Mouse (Mus musculus): ENCODE measurements around the gene Tnfrsf8. TPM values are rescaled to one million over a fixed set of nuclear protein-coding genes. Genes with fewer than 3 reads are reported as not detected.

Tnfrsf8 gene
- polyA plus RNA-seq, 1 experiment from 2014 or later: not detected

GRCm38 (mm10) chr4:145267631-145268110, 47.3 kb downstream of the Tnfrsf8 start:
- no peak overlapping the region for H3K4me3 ChIP-seq (ENCODE audit: control insufficient read depth in 1 of 2, insufficient read depth in 1 of 2, low read depth in 1 of 2, low read length in 2 of 2)
- no peaks in the 10 kb centered on the region for H3K4me1 ChIP-seq (ENCODE audit: control insufficient read depth in 2 of 2, insufficient read depth in 2 of 2, low read length in 2 of 2)

GRCm38 (mm10) chr4:145266505-145266904, 48.5 kb downstream of the Tnfrsf8 start:
- Histone ChIP-seq H3K36me3 (ENCODE audit: control insufficient read depth, insufficient read depth, low read length) (no peaks in the 10 kb centered on the region), H3K4me1 (ENCODE audit: control insufficient read depth in 2 of 2, insufficient read depth in 2 of 2, low read length in 2 of 2) (no peaks in the 10 kb centered on the region), H3K4me3 (ENCODE audit: control insufficient read depth in 1 of 2, insufficient read depth in 1 of 2, low read depth in 1 of 2, low read length in 2 of 2) (no peak overlapping the region), H3K4me2 (ENCODE audit: low read length) (no peak overlapping the region), H3K9me3 (ENCODE audit: control insufficient read depth, low read length) (no peaks in the 10 kb centered on the region), H3K27me3 (ENCODE audit: control insufficient read depth, insufficient read depth, low read length) (no peaks in the 10 kb centered on the region), H3K27ac (replicated peaks in 1 of 2; ENCODE audit: control insufficient read depth in 1 of 2, insufficient read depth in 1 of 2, low read depth in 2 of 2, low read length in 2 of 2) (no peak overlapping the region), H3K9ac (ENCODE audit: low read length) (no peak overlapping the region)
- no peak for ATAC-seq (ENCODE audit: insufficient number of reproducible peaks, insufficient read depth, low FRiP score, low read depth)
- WGBS: 73% methylated on average over 4 of the region's 4 CpGs

More at GRCm38 (mm10) chr4:145267631-145268110, 47.3 kb downstream of the Tnfrsf8 start:
- no peaks in the 10 kb centered on the region for H3K9me3 ChIP-seq (ENCODE audit: control insufficient read depth, low read length)
- WGBS: 66% methylated on average over 4 of the region's 4 CpGs
- H3K36me3 ChIP-seq (ENCODE audit: control insufficient read depth, insufficient read depth, low read length): no peaks in the 10 kb centered on the region
- H3K27ac ChIP-seq (replicated peaks in 1 of 2; ENCODE audit: control insufficient read depth in 1 of 2, insufficient read depth in 1 of 2, low read depth in 2 of 2, low read length in 2 of 2): no peak overlapping the region
- H3K9ac ChIP-seq (ENCODE audit: low read length): no peak overlapping the region
- no peak for ATAC-seq (ENCODE audit: insufficient number of reproducible peaks, insufficient read depth, low FRiP score, low read depth)
- H3K27me3 ChIP-seq (ENCODE audit: control insufficient read depth, insufficient read depth, low read length): no peaks in the 10 kb centered on the region
- H3K4me2 ChIP-seq (ENCODE audit: low read length): no peak overlapping the region

DNA sequence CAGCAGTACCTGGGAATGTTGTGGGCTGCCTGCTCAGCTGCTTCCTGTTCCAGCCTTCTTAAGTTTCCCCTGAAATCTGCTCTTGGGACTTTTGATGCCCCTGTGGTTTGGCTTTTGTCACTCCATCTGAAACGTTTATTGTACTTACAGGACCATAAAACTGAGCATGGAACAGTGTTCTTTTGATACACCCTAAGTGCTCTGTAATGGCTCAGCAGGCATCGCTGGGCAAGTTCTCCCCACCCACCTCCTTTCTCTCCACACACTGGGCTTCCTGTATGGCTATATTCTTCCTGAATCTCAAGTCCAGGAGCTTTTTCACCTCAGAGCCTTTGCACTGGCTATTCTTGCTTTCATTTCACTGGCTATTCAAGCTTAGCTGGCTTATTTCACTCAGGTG, 50.2 kb downstream of the Tnfrsf8 start:
- 30% methylated on average over 2 of the region's 2 CpGs for WGBS
- ATAC-seq (ENCODE audit: insufficient number of reproducible peaks, insufficient read depth, low FRiP score, low read depth): no peak
- H3K36me3 ChIP-seq (ENCODE audit: control insufficient read depth, insufficient read depth, low read length): no peaks in the 10 kb centered on the region
- no peaks in the 10 kb centered on the region for H3K9me3 ChIP-seq (ENCODE audit: control insufficient read depth, low read length)
- no peak overlapping the region for H3K4me2 ChIP-seq (ENCODE audit: low read length)
- no peaks in the 10 kb centered on the region for H3K27me3 ChIP-seq (ENCODE audit: control insufficient read depth, insufficient read depth, low read length)
- no peak overlapping the region for H3K4me3 ChIP-seq (ENCODE audit: control insufficient read depth in 1 of 2, insufficient read depth in 1 of 2, low read depth in 1 of 2, low read length in 2 of 2)
- H3K9ac ChIP-seq (ENCODE audit: low read length): no peak overlapping the region
- H3K27ac ChIP-seq (replicated peaks in 1 of 2; ENCODE audit: control insufficient read depth in 1 of 2, insufficient read depth in 1 of 2, low read depth in 2 of 2, low read length in 2 of 2): no peak overlapping the region
- no peaks in the 10 kb centered on the region for H3K4me1 ChIP-seq (ENCODE audit: control insufficient read depth in 2 of 2, insufficient read depth in 2 of 2, low read length in 2 of 2)

DNA sequence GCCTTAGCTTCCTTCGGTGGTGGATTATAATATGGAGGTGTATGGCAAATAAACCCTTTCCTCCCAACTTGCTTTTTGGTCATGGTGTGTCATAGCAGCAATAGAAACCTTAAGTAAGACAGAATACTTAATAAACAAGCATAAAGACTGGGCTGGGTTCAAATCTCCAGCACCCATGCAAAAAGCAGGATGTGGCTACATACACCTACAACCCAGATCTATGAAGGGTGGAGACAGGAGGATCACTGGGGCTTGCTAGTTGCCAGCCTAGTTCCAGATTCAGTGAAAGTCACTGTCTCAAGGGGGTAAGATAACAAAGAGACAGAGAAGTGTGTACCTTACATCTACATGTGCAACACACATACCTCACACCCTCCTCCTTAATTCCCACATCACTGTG, 51.4 kb downstream of the Tnfrsf8 start:
- Histone ChIP-seq H3K4me3 (ENCODE audit: control insufficient read depth in 1 of 2, insufficient read depth in 1 of 2, low read depth in 1 of 2, low read length in 2 of 2) (no peak overlapping the region), H3K4me2 (ENCODE audit: low read length) (no peak overlapping the region), H3K9me3 (ENCODE audit: control insufficient read depth, low read length) (no peaks in the 10 kb centered on the region), H3K36me3 (ENCODE audit: control insufficient read depth, insufficient read depth, low read length) (no peaks in the 10 kb centered on the region), H3K27ac (replicated peaks in 1 of 2; ENCODE audit: control insufficient read depth in 1 of 2, insufficient read depth in 1 of 2, low read depth in 2 of 2, low read length in 2 of 2) (no peak overlapping the region), H3K9ac (ENCODE audit: low read length) (no peak overlapping the region), H3K27me3 (ENCODE audit: control insufficient read depth, insufficient read depth, low read length) (no peaks in the 10 kb centered on the region), H3K4me1 (ENCODE audit: control insufficient read depth in 2 of 2, insufficient read depth in 2 of 2, low read length in 2 of 2) (no peaks in the 10 kb centered on the region)
- 94% methylated on average over 1 of the region's 1 CpGs for WGBS
- ATAC-seq (ENCODE audit: insufficient number of reproducible peaks, insufficient read depth, low FRiP score, low read depth): no peak

DNA sequence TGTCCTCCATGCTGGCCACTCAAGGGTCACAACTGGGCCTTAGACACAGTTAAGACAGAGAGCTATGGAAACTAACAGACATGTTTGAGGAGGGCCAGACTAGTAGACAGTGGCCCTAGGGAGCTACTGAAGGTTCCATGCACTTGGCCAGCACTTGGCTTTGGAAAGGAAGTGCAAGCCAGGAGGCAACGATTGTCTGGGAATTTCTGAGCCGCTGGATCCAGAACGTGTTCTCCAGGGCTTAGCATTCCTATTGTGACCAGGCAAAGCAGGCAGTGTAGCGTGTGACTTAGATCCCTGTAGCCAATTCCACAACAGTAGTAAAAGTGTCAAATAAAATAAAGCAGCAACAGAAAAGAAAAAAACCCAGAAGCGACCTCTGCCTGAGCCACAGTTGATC, 54.2 kb downstream of the Tnfrsf8 start:
- H3K27me3 ChIP-seq (ENCODE audit: control insufficient read depth, insufficient read depth, low read length): no peaks in the 10 kb centered on the region
- 81% methylated on average over 5 of the region's 5 CpGs for WGBS
- no peak overlapping the region for H3K9ac ChIP-seq (ENCODE audit: low read length)

DNA sequence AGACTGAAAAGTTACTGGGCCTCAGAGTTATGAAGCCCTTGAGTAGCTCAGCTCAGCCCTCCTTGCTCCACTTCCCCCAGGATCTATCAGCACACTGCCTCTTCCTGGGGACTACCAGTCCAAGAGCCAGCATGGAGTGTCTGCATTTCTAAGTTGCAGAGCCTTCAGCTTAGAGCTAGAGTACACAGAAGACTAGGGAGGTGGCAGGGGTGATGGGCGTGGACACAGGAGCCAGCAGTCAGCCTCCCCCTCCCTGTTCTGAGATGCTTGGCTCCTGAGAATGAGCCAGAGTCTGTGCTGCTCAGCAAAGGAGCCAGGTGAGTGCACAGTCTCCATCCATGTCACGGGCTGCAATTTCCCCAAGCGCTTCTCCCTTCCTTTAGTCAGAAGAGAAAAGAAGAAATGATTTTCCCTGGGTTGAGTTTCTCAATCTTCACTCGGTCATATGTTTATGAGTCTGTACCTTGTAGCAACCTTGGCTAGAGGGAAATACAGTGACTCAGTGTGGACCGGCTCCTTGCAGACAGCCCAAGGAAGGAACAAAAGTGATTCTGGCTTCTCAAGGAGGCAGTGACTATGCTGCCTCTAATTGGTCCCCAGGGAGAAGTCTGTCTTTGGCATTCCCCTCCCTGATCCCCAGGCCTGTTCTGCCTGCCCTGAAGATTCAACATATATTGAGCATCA, 57.1 kb downstream of the Tnfrsf8 start:
- no peak overlapping the region for H3K9ac ChIP-seq (ENCODE audit: low read length)
- no peak overlapping the region for H3K4me3 ChIP-seq (ENCODE audit: control insufficient read depth in 1 of 2, insufficient read depth in 1 of 2, low read depth in 1 of 2, low read length in 2 of 2)
- no peak overlapping the region for H3K4me2 ChIP-seq (ENCODE audit: low read length)
- no peaks in the 10 kb centered on the region for H3K36me3 ChIP-seq (ENCODE audit: control insufficient read depth, insufficient read depth, low read length)
- H3K4me1 ChIP-seq (ENCODE audit: control insufficient read depth in 2 of 2, insufficient read depth in 2 of 2, low read length in 2 of 2): no peaks in the 10 kb centered on the region
- no peak overlapping the region for H3K27ac ChIP-seq (replicated peaks in 1 of 2; ENCODE audit: control insufficient read depth in 1 of 2, insufficient read depth in 1 of 2, low read depth in 2 of 2, low read length in 2 of 2)
- WGBS: 66% methylated on average over 5 of the region's 5 CpGs
- H3K9me3 ChIP-seq (ENCODE audit: control insufficient read depth, low read length): no peaks in the 10 kb centered on the region
- ATAC-seq (ENCODE audit: insufficient number of reproducible peaks, insufficient read depth, low FRiP score, low read depth): no peak
- no peaks in the 10 kb centered on the region for H3K27me3 ChIP-seq (ENCODE audit: control insufficient read depth, insufficient read depth, low read length)

More for the DNA sequence above, 54.2 kb downstream of the Tnfrsf8 start:
- no peaks in the 10 kb centered on the region for H3K9me3 ChIP-seq (ENCODE audit: control insufficient read depth, low read length)
- ATAC-seq (ENCODE audit: insufficient number of reproducible peaks, insufficient read depth, low FRiP score, low read depth): no peak
- H3K36me3 ChIP-seq (ENCODE audit: control insufficient read depth, insufficient read depth, low read length): no peaks in the 10 kb centered on the region
- H3K4me1 ChIP-seq (ENCODE audit: control insufficient read depth in 2 of 2, insufficient read depth in 2 of 2, low read length in 2 of 2): no peaks in the 10 kb centered on the region
- H3K27ac ChIP-seq (replicated peaks in 1 of 2; ENCODE audit: control insufficient read depth in 1 of 2, insufficient read depth in 1 of 2, low read depth in 2 of 2, low read length in 2 of 2): no peak overlapping the region
- H3K4me2 ChIP-seq (ENCODE audit: low read length): no peak overlapping the region
- no peak overlapping the region for H3K4me3 ChIP-seq (ENCODE audit: control insufficient read depth in 1 of 2, insufficient read depth in 1 of 2, low read depth in 1 of 2, low read length in 2 of 2)

DNA sequence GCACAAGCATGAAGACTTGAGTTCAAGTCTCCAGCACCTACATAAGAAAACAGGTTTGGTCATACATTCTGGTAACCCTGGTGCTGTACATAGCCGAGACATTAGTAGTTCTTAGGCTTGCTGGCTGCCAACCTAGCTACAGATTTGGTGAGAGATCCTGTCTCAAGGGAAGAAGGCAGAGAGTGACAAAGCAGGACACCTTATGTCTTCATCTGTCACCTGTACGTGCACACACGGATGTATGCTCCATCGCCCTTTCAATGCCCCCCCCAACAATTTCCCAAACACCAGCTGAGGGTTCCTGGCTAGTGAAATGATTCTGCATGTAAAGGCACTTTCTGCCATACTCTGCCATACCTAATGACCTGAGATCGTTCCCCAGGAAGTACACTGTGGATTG, 58.8 kb downstream of the Tnfrsf8 start:
- Histone ChIP-seq H3K4me2 (ENCODE audit: low read length) (no peak overlapping the region), H3K27ac (replicated peaks in 1 of 2; ENCODE audit: control insufficient read depth in 1 of 2, insufficient read depth in 1 of 2, low read depth in 2 of 2, low read length in 2 of 2) (no peak overlapping the region), H3K9me3 (ENCODE audit: control insufficient read depth, low read length) (no peaks in the 10 kb centered on the region), H3K4me3 (ENCODE audit: control insufficient read depth in 1 of 2, insufficient read depth in 1 of 2, low read depth in 1 of 2, low read length in 2 of 2) (no peak overlapping the region), H3K27me3 (ENCODE audit: control insufficient read depth, insufficient read depth, low read length) (no peaks in the 10 kb centered on the region), H3K36me3 (ENCODE audit: control insufficient read depth, insufficient read depth, low read length) (no peaks in the 10 kb centered on the region), H3K4me1 (ENCODE audit: control insufficient read depth in 2 of 2, insufficient read depth in 2 of 2, low read length in 2 of 2) (no peaks in the 10 kb centered on the region), H3K9ac (ENCODE audit: low read length) (no peak overlapping the region)
- WGBS: 80% methylated on average over 5 of the region's 5 CpGs
- no peak for ATAC-seq (ENCODE audit: insufficient number of reproducible peaks, insufficient read depth, low FRiP score, low read depth)

DNA sequence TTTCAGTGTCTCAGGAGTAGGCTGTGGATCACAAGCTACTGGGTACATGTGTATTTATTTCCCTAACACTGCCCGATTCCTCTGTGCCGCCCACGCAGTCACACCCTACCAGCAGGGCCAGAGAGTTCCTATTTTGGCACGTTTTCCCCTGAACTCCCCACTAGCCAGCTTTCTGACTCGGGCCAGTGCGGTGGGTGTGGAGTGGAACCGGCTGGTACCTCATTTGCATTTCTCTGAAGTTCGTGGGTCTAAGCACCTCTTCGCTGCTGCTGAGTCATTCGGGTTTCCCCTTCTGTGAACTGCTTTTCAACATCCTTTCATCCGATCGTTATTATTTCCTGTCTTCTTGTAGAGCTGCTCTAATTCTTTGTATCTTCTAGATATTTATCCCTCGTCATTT, 60.5 kb downstream of the Tnfrsf8 start:
- no peak overlapping the region for H3K9ac ChIP-seq (ENCODE audit: low read length)
- no peak overlapping the region for H3K27ac ChIP-seq (replicated peaks in 1 of 2; ENCODE audit: control insufficient read depth in 1 of 2, insufficient read depth in 1 of 2, low read depth in 2 of 2, low read length in 2 of 2)
- H3K9me3 ChIP-seq (ENCODE audit: control insufficient read depth, low read length): no peaks in the 10 kb centered on the region
- no peaks in the 10 kb centered on the region for H3K36me3 ChIP-seq (ENCODE audit: control insufficient read depth, insufficient read depth, low read length)
- WGBS: 37% methylated on average over 13 of the region's 13 CpGs
- H3K27me3 ChIP-seq (ENCODE audit: control insufficient read depth, insufficient read depth, low read length): no peaks in the 10 kb centered on the region
- no peak for ATAC-seq (ENCODE audit: insufficient number of reproducible peaks, insufficient read depth, low FRiP score, low read depth)
- H3K4me3 ChIP-seq (ENCODE audit: control insufficient read depth in 1 of 2, insufficient read depth in 1 of 2, low read depth in 1 of 2, low read length in 2 of 2): no peak overlapping the region
- no peaks in the 10 kb centered on the region for H3K4me1 ChIP-seq (ENCODE audit: control insufficient read depth in 2 of 2, insufficient read depth in 2 of 2, low read length in 2 of 2)
- H3K4me2 ChIP-seq (ENCODE audit: low read length): no peak overlapping the region

Data from heart, embryonic 14.5 days (tissue).